In genomic region chr5:16947430-16947829, GRCm38 (mm10) we compare ENCODE assay signal across 8 mouse cellular contexts.
DNase-seq lines count a peak whose midpoint lies in the region; ATAC-seq and TF ChIP-seq lines count a peak whose summit lies in the region.

No protein-coding gene starts in this region.

- peak; percentile 28 for DNase-seq in heart, adult 8-10 months (ENCODE audit: low spot score)
- no peak for DNase-seq in heart, postnatal 25 days (ENCODE audit: low spot score)
- peak; percentile 2 to 16 for DNase-seq in B cell, adult 2 months
- DNase-seq in kidney, postnatal 14 days = peak; percentile 26
- peak; percentile 40 for DNase-seq in retina, postnatal 1 day
- no peak for DNase-seq in ovary, adult 18-20 months (ENCODE audit: low spot score)

- intact Hi-C loops in heart, postnatal 25 days (cut with DNase I) = no loop called here

- no peak overlapping the region for H3K4me3 ChIP-seq in cortical plate, adult 2 months (ENCODE audit: insufficient read depth, low read length)

- no peaks in the 10 kb centered on the region for H3K4me1 ChIP-seq in cortical plate, adult 2 months (ENCODE audit: control insufficient read depth, insufficient read depth, low read length)

- TF ChIP-seq POLR2A in cortical plate, adult 2 months (IDR thresholded peaks at IDR 0.05; ENCODE audit: extremely low read depth, insufficient read depth, low read length) = no peak

- no peak overlapping the region for H3K27ac ChIP-seq in cortical plate, adult 2 months (ENCODE audit: insufficient read depth, low read length)

- TF ChIP-seq CTCF in cortical plate, adult 2 months (IDR thresholded peaks at IDR 0.05; ENCODE audit: extremely low read depth, insufficient read depth, low read length) = peak; percentile 44; the same call in 1 of the 2 replicates

- no peak for ATAC-seq in monocyte, adult 5-6 weeks (replicated peaks; ENCODE audit: insufficient number of reproducible peaks, low FRiP score, low TSS enrichment, poor library complexity, severe bottlenecking)

Comparison
In these comparisons a context has a peak if more than half of its experiments do, and no peak if none do; other contexts are left out.
1. DNase-seq: peak in heart, adult 8-10 months (single experiment), B cell, adult 2 months (2 of 2), kidney, postnatal 14 days (single experiment) and retina, postnatal 1 day (single experiment); none in heart, postnatal 25 days (single experiment) and ovary, adult 18-20 months (single experiment).